Mouse (Mus musculus): ENCODE results near the gene Sult1b1. TPM values are rescaled to one million over a fixed set of nuclear protein-coding genes. Genes with fewer than 3 reads are reported as not detected.
"Not testable (repeated sequence)": the region's sequence is repeated elsewhere in the genome, so short reads cannot be mapped to it uniquely, and the experiment has no call there.

Gene Sult1b1
- total and polyA plus RNA-seq, 3 experiments, result 0.16 TPM; not detected in 2

- TF ChIP-seq EP300 (IDR thresholded peaks at IDR 0.05; ENCODE audit: insufficient read depth, low read depth, low read length) (no peak), CTCF (IDR thresholded peaks at IDR 0.05) (no peak), POLR2A (IDR thresholded peaks at IDR 0.05; ENCODE audit: insufficient read depth, low read depth, low read length) (no peak)
- Histone ChIP-seq H3K27ac (no peak overlapping the region), H3K4me1 (ENCODE audit: control insufficient read depth, insufficient read depth, low read length) (no peaks in the 10 kb centered on the region), H3K79me2 (replicated peaks; ENCODE audit: control insufficient read depth, insufficient read depth, low read length) (no peaks in the 10 kb centered on the region), H3K36me3 (ENCODE audit: control insufficient read depth, insufficient read depth, low read length) (no peaks in the 10 kb centered on the region), H3K27me3 (ENCODE audit: control insufficient read depth, insufficient read depth, low read length) (no peaks in the 10 kb centered on the region), H3K4me3 (no peak overlapping the region), H3K9ac (ENCODE audit: low read depth, low read length) (no peak overlapping the region)
- intact Hi-C loops (cut with DNase I), result no loop called here
- WGBS, result 63% methylated on average over 2 of the region's 2 CpGs
- DNase-seq, result no peak
Observed at GRCm38 (mm10) chr5:87532288-87532687, 5.7 kb downstream of the Sult1b1 start.

- H3K27ac ChIP-seq; H3K79me2 ChIP-seq (replicated peaks; ENCODE audit: control insufficient read depth, insufficient read depth, low read length); DNase-seq; H3K4me3 ChIP-seq; H3K27me3 ChIP-seq (ENCODE audit: control insufficient read depth, insufficient read depth, low read length); intact Hi-C loops (cut with DNase I); H3K9ac ChIP-seq (ENCODE audit: low read depth, low read length); H3K36me3 ChIP-seq (ENCODE audit: control insufficient read depth, insufficient read depth, low read length); H3K4me1 ChIP-seq (ENCODE audit: control insufficient read depth, insufficient read depth, low read length): not testable (repeated sequence)
- 85% methylated on average over 2 of the region's 2 CpGs for WGBS
Observed at GRCm38 (mm10) chr5:87523561-87523960, 14.4 kb downstream of the Sult1b1 start.

GRCm38 (mm10) chr5:87505776-87506458 lies 32.1 kb downstream of the Sult1b1 start:
- H3K27me3 ChIP-seq (ENCODE audit: control insufficient read depth, insufficient read depth, low read length), result no peaks in the 10 kb centered on the region
- H3K36me3 ChIP-seq (ENCODE audit: control insufficient read depth, insufficient read depth, low read length), result no peaks in the 10 kb centered on the region
- 54% methylated on average over 4 of the region's 4 CpGs for WGBS
- H3K4me1 ChIP-seq (ENCODE audit: control insufficient read depth, insufficient read depth, low read length), result no peaks in the 10 kb centered on the region
- intact Hi-C loops (cut with DNase I), result no loop called here
- H3K79me2 ChIP-seq (replicated peaks; ENCODE audit: control insufficient read depth, insufficient read depth, low read length), result no peaks in the 10 kb centered on the region
- no peak for DNase-seq
- H3K4me3 ChIP-seq, result no peak overlapping the region
- H3K9ac ChIP-seq (ENCODE audit: low read depth, low read length), result no peak overlapping the region
- TF ChIP-seq CTCF (IDR thresholded peaks at IDR 0.05), result no peak
- TF ChIP-seq POLR2A (IDR thresholded peaks at IDR 0.05; ENCODE audit: insufficient read depth, low read depth, low read length), result no peak
- TF ChIP-seq EP300 (IDR thresholded peaks at IDR 0.05; ENCODE audit: insufficient read depth, low read depth, low read length), result no peak
- no peak overlapping the region for H3K27ac ChIP-seq

- WGBS, result 74% methylated on average over 1 of the region's 1 CpGs
- H3K9ac ChIP-seq (ENCODE audit: low read depth, low read length), result no peak overlapping the region
- H3K36me3 ChIP-seq (ENCODE audit: control insufficient read depth, insufficient read depth, low read length), result no peaks in the 10 kb centered on the region
- TF ChIP-seq POLR2A (IDR thresholded peaks at IDR 0.05; ENCODE audit: insufficient read depth, low read depth, low read length) (no peak), EP300 (IDR thresholded peaks at IDR 0.05; ENCODE audit: insufficient read depth, low read depth, low read length) (no peak)
- intact Hi-C loops (cut with DNase I), result no loop called here
- H3K27ac ChIP-seq, result no peak overlapping the region
- no peak for DNase-seq
- no peaks in the 10 kb centered on the region for H3K4me1 ChIP-seq (ENCODE audit: control insufficient read depth, insufficient read depth, low read length)
- H3K4me3 ChIP-seq, result no peak overlapping the region
- no peaks in the 10 kb centered on the region for H3K79me2 ChIP-seq (replicated peaks; ENCODE audit: control insufficient read depth, insufficient read depth, low read length)
- H3K27me3 ChIP-seq (ENCODE audit: control insufficient read depth, insufficient read depth, low read length), result no peaks in the 10 kb centered on the region
Observed at GRCm38 (mm10) chr5:87502687-87503086, 35.3 kb downstream of the Sult1b1 start.

GRCm38 (mm10) chr5:87499341-87499740 lies 38.7 kb downstream of the Sult1b1 start:
- H3K27ac ChIP-seq, result no peak overlapping the region
- H3K4me3 ChIP-seq, result no peak overlapping the region

GRCm38 (mm10) chr5:87498936-87499335 lies 39.1 kb downstream of the Sult1b1 start:
- no peak for TF ChIP-seq CTCF (IDR thresholded peaks at IDR 0.05)
- no peaks in the 10 kb centered on the region for H3K4me1 ChIP-seq (ENCODE audit: control insufficient read depth, insufficient read depth, low read length)
- H3K79me2 ChIP-seq (replicated peaks; ENCODE audit: control insufficient read depth, insufficient read depth, low read length), result no peaks in the 10 kb centered on the region
- no peak overlapping the region for H3K27ac ChIP-seq
- no peaks in the 10 kb centered on the region for H3K27me3 ChIP-seq (ENCODE audit: control insufficient read depth, insufficient read depth, low read length)
- DNase-seq, result no peak
- H3K9ac ChIP-seq (ENCODE audit: low read depth, low read length), result no peak overlapping the region
- intact Hi-C loops (cut with DNase I), result no loop called here
- H3K4me3 ChIP-seq, result no peak overlapping the region
- no peaks in the 10 kb centered on the region for H3K36me3 ChIP-seq (ENCODE audit: control insufficient read depth, insufficient read depth, low read length)

More at GRCm38 (mm10) chr5:87499341-87499740, 38.7 kb downstream of the Sult1b1 start:
- no peak for DNase-seq
- Histone ChIP-seq H3K36me3 (ENCODE audit: control insufficient read depth, insufficient read depth, low read length) (no peaks in the 10 kb centered on the region), H3K79me2 (replicated peaks; ENCODE audit: control insufficient read depth, insufficient read depth, low read length) (no peaks in the 10 kb centered on the region), H3K4me1 (ENCODE audit: control insufficient read depth, insufficient read depth, low read length) (no peaks in the 10 kb centered on the region), H3K9ac (ENCODE audit: low read depth, low read length) (no peak overlapping the region), H3K27me3 (ENCODE audit: control insufficient read depth, insufficient read depth, low read length) (no peaks in the 10 kb centered on the region)
- intact Hi-C loops (cut with DNase I), result no loop called here
- TF ChIP-seq CTCF (IDR thresholded peaks at IDR 0.05) (no peak), EP300 (IDR thresholded peaks at IDR 0.05; ENCODE audit: insufficient read depth, low read depth, low read length) (no peak), POLR2A (IDR thresholded peaks at IDR 0.05; ENCODE audit: insufficient read depth, low read depth, low read length) (no peak)
